Mouse (Mus musculus) stomach, postnatal 0 days (tissue): ENCODE data around the gene Fars2.

ENCODE experiments used
- CTCF ChIP-seq: IDR thresholded peaks from 2 replicates; pipeline ENCODE4 v1.5.1; 2016; ENCODE audit warnings: antibody characterized with exemption, low read depth, mild to moderate bottlenecking, moderate library complexity
- EP300 ChIP-seq: optimal IDR thresholded peaks from 2 replicates; pipeline ENCODE3; 2016; ENCODE audit warnings: antibody characterized with exemption

GRCm38 (mm10) chr13:36553247-36553642 is 436.0 kb downstream of the Fars2 start:
- no peak for TF ChIP-seq EP300
- TF ChIP-seq CTCF: no peak
